Mouse (Mus musculus): ENCODE data around the gene Slc9a9. TPM values are rescaled to one million over a fixed set of nuclear protein-coding genes. Genes with fewer than 3 reads are reported as not detected.

Gene Slc9a9
- polyA plus RNA-seq, 1 experiment from 2014 or later: 6.7 TPM

DNA sequence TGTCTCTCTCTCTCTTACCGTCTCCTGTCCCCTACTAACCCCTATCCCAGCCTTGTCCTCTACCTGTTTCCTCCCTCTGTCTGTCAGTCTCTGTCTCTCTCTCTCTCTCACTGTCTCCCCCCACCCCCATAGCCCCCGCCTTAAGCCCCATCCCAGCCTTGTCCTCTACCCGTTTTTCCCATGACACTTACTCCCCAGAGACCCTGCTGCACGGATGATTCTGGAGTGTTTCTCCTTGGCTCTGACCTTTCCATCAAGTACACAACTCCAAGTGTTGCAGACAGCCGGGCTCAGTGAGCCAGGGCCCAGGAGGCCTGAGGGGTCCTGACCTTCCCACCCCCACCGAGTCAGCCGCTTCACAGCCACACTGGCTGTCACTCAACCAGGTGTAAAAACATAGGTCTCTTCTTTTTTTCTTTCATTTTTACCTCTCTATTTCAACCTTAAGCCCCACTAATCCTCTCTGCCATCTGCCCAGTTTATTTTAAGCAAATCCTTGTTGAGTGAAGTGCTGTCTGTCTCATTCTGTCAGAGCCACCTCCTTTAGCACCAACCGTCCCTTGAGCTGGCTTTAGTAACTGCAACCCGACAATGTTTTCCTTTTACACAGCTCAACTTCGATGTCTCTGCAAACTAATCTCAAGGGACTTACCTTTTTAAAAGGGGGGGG is 32.4 kb downstream of the Slc9a9 start:
- WGBS: 27% methylated on average over 10 of the region's 10 CpGs
- peak; percentile 29 for DNase-seq
- Histone ChIP-seq H3K9ac (replicated peaks; ENCODE audit: low read length) (no peak overlapping the region), H3K4me3 (replicated peaks; ENCODE audit: low read depth, low read length) (no peak overlapping the region), H3K4me2 (ENCODE audit: low read length) (no peak overlapping the region), H3K9me3 (ENCODE audit: control insufficient read depth, low read length) (no peaks in the 10 kb centered on the region), H3K36me3 (ENCODE audit: control insufficient read depth, insufficient read depth, low read length) (no peaks in the 10 kb centered on the region), H3K27ac (replicated peaks; ENCODE audit: low read depth, low read length) (0 out of 2 replicates have a peak overlapping the region, but pooled peaks have one; percentile 13), H3K27me3 (ENCODE audit: control insufficient read depth, insufficient read depth, low read length) (no peaks in the 10 kb centered on the region), H3K4me1 (ENCODE audit: control insufficient read depth, insufficient read depth, low read length) (0 out of 2 replicates have a peak, but pooled peaks cover 6% of the 10 kb centered on the region)
- ATAC-seq (ENCODE audit: low FRiP score, low TSS enrichment): peak; percentile 44; the same call in 1 of the 2 replicates

DNA sequence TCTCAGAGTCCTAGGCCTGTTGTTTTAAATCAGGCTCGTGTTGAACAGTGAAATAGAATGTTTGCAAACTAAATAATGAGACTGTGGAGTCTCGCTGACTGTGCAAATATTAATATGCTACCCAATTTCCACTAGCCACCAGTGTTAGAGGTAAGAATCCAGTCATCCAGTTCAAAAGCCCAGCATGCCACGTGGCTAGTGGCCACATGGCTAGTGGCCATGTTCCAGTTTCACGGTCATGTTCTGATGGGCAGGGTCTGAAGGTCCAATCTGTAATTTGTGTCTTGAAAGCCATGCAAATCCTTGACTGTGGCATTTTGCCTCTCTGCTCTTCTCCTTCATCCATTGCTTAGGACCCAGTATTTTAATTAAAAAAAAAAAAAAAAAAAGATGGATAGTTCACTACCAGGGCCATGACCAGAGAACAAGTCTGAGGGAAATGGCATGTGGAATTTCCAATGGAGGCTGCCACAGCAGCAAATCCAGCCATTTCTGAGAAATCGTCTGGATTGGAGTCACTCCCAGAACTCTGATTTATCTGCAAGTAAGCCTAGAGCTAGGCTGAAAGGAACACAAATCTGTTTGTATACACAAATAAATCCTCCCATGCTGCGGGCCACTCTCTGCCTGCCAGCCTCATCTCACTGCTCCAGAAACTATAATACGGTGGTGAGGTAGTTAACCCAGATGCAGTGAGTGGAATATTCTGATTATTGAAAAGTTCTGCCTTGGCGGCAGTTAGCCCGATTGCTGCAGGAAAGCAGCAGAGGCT is 35.5 kb downstream of the Slc9a9 start:
- no peak overlapping the region for H3K4me3 ChIP-seq (replicated peaks; ENCODE audit: low read depth, low read length)
- no peak for DNase-seq
- H3K9ac ChIP-seq (replicated peaks; ENCODE audit: low read length): no peak overlapping the region
- no peak for ATAC-seq (ENCODE audit: low FRiP score, low TSS enrichment)
- no peak overlapping the region for H3K4me2 ChIP-seq (ENCODE audit: low read length)
- H3K27ac ChIP-seq (replicated peaks; ENCODE audit: low read depth, low read length): no peak overlapping the region
- H3K9me3 ChIP-seq (ENCODE audit: control insufficient read depth, low read length): no peaks in the 10 kb centered on the region
- 85% methylated on average over 9 of the region's 9 CpGs for WGBS
- H3K4me1 ChIP-seq (ENCODE audit: control insufficient read depth, insufficient read depth, low read length): 0 out of 2 replicates have a peak, but pooled peaks cover 6% of the 10 kb centered on the region
- H3K27me3 ChIP-seq (ENCODE audit: control insufficient read depth, insufficient read depth, low read length): no peaks in the 10 kb centered on the region
- H3K36me3 ChIP-seq (ENCODE audit: control insufficient read depth, insufficient read depth, low read length): no peaks in the 10 kb centered on the region

DNA sequence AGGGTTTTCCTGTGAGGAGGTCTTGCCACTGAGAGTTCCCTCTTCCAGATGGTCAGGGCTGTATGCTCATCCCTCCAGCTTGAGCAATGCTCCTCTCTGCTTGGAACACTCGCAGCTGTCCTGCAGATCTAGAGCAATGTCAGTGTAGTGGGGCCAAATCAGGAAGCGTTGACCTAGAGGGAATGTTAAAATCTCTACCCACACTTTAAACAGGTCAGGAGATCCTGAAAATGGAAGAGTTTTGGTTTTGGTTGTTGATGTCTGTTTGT is 36.0 kb downstream of the Slc9a9 start:
- 91% methylated on average over 2 of the region's 2 CpGs for WGBS
- H3K27me3 ChIP-seq (ENCODE audit: control insufficient read depth, insufficient read depth, low read length): no peaks in the 10 kb centered on the region
- H3K9ac ChIP-seq (replicated peaks; ENCODE audit: low read length): no peak overlapping the region
- no peak overlapping the region for H3K27ac ChIP-seq (replicated peaks; ENCODE audit: low read depth, low read length)
- no peak for ATAC-seq (ENCODE audit: low FRiP score, low TSS enrichment)
- H3K36me3 ChIP-seq (ENCODE audit: control insufficient read depth, insufficient read depth, low read length): no peaks in the 10 kb centered on the region
- 0 out of 2 replicates have a peak, but pooled peaks cover 6% of the 10 kb centered on the region for H3K4me1 ChIP-seq (ENCODE audit: control insufficient read depth, insufficient read depth, low read length)
- DNase-seq: no peak
- H3K9me3 ChIP-seq (ENCODE audit: control insufficient read depth, low read length): no peaks in the 10 kb centered on the region
- no peak overlapping the region for H3K4me3 ChIP-seq (replicated peaks; ENCODE audit: low read depth, low read length)
- no peak overlapping the region for H3K4me2 ChIP-seq (ENCODE audit: low read length)

DNA sequence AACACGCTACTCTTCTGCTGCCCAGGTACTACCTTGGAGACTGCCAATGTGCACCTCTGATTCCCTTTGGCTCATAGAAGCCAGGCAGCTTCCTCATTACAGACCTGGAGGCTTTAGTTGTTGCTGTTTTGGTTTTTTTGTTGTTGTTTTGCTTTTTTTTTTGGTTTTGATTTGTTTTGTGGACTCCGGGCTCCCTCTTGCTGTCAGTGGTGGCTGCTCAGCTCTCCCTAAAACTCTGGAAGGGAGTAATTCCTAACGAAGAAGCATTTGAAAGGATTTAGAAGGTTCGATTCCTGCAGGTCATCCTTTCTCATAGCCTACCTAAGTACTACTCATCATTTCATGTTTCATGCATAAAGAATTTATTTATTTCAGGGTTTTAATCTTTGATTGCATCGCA is 42.4 kb downstream of the Slc9a9 start:
- H3K36me3 ChIP-seq (ENCODE audit: control insufficient read depth, insufficient read depth, low read length): no peaks in the 10 kb centered on the region
- 92% methylated on average over 5 of the region's 5 CpGs for WGBS
- no peak overlapping the region for H3K9ac ChIP-seq (replicated peaks; ENCODE audit: low read length)
- no peak overlapping the region for H3K4me3 ChIP-seq (replicated peaks; ENCODE audit: low read depth, low read length)
- no peaks in the 10 kb centered on the region for H3K4me1 ChIP-seq (ENCODE audit: control insufficient read depth, insufficient read depth, low read length)
- DNase-seq (no peak), ATAC-seq (ENCODE audit: low FRiP score, low TSS enrichment) (no peak)
- no peak overlapping the region for H3K27ac ChIP-seq (replicated peaks; ENCODE audit: low read depth, low read length)
- no peak overlapping the region for H3K4me2 ChIP-seq (ENCODE audit: low read length)
- no peaks in the 10 kb centered on the region for H3K9me3 ChIP-seq (ENCODE audit: control insufficient read depth, low read length)
- H3K27me3 ChIP-seq (ENCODE audit: control insufficient read depth, insufficient read depth, low read length): no peaks in the 10 kb centered on the region

DNA sequence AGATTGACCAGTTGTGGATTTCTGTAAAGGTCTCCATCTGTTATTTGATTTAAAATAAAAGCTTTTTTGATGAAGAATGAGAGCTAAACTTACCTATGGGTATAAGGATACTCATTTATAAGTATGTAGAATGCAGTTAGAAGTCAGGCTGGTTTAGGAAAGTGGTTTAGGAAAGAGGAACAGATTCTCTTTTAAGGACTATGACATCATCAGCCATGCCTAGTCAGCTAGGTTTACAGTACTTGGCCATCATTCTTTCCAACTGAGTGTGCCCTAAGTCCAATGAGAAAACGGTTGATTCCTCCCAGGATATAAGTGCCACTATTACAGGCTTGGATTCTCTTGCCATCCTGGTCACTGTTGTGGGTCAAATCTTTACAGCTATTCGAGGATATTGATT is 47.0 kb downstream of the Slc9a9 start:
- Histone ChIP-seq H3K9ac (replicated peaks; ENCODE audit: low read length) (no peak overlapping the region), H3K27me3 (ENCODE audit: control insufficient read depth, insufficient read depth, low read length) (no peaks in the 10 kb centered on the region), H3K9me3 (ENCODE audit: control insufficient read depth, low read length) (no peaks in the 10 kb centered on the region), H3K4me1 (ENCODE audit: control insufficient read depth, insufficient read depth, low read length) (no peaks in the 10 kb centered on the region), H3K36me3 (ENCODE audit: control insufficient read depth, insufficient read depth, low read length) (no peaks in the 10 kb centered on the region), H3K4me3 (replicated peaks; ENCODE audit: low read depth, low read length) (no peak overlapping the region), H3K27ac (replicated peaks; ENCODE audit: low read depth, low read length) (no peak overlapping the region), H3K4me2 (ENCODE audit: low read length) (no peak overlapping the region)
- WGBS: 89% methylated on average over 2 of the region's 2 CpGs
- DNase-seq: no peak
- ATAC-seq (ENCODE audit: low FRiP score, low TSS enrichment): no peak

DNA sequence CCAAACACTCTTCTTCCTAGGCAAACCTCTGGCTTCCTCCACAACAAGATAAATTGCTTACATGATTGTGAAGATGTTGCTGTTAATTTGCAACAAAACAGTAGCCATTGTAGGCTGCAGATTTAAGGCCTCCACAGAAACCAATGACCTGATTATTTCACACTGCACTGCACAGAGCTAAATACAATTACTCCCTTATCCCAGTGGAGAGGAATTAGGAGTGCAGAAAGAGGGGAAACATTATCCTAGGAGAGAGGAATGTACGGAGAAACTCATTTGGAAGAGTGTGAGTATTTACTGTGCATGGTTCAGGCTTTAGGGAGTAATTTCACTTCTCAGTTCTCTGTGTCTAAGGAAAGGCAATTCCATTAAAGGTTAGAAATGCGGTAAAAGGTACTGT is 53.9 kb downstream of the Slc9a9 start:
- Histone ChIP-seq H3K4me1 (ENCODE audit: control insufficient read depth, insufficient read depth, low read length) (no peaks in the 10 kb centered on the region), H3K27ac (replicated peaks; ENCODE audit: low read depth, low read length) (no peak overlapping the region), H3K9ac (replicated peaks; ENCODE audit: low read length) (no peak overlapping the region), H3K4me3 (replicated peaks; ENCODE audit: low read depth, low read length) (no peak overlapping the region), H3K9me3 (ENCODE audit: control insufficient read depth, low read length) (no peaks in the 10 kb centered on the region), H3K4me2 (ENCODE audit: low read length) (no peak overlapping the region), H3K27me3 (ENCODE audit: control insufficient read depth, insufficient read depth, low read length) (no peaks in the 10 kb centered on the region), H3K36me3 (ENCODE audit: control insufficient read depth, insufficient read depth, low read length) (no peaks in the 10 kb centered on the region)
- DNase-seq: no peak
- ATAC-seq (ENCODE audit: low FRiP score, low TSS enrichment): no peak
- 64% methylated on average over 2 of the region's 2 CpGs for WGBS

DNA sequence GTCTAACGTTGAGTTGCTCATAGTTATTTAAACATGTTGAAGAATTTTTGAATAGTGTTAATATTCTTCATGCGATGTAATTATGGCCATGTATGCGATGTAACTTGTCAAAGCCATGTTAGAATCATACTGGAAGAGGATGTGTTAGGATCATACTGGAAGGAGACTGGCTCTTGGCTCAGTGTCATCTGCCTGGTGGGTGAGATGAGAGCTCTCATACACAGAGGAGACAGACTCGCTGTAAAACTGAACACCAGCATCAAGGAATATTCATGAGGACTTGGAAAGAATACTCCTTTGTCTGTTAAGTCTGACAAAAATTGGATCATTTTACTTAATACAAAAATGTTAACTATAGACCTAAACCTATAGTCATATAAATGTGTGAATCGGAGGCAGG is 55.4 kb downstream of the Slc9a9 start:
- Histone ChIP-seq H3K4me2 (ENCODE audit: low read length) (no peak overlapping the region), H3K4me3 (replicated peaks; ENCODE audit: low read depth, low read length) (no peak overlapping the region)
- 85% methylated on average over 5 of the region's 5 CpGs for WGBS

DNA sequence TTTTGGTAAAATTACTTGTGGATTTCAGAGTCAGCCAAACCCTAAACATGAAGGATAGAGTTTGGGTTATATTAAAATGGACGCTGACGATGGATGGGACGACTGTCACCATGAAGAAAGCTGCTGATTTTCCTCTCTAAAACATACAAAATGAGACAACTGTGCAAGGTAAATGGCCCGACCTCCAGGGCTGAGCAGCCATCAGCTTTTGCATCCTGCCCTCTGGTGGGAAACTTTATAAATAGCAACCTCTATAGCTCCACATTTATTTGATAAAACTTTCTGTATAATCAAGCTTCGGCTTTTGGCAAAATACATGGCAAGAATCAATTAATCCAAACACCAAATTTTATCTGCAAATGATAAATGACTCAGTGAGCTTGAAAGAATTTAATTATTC is 57.7 kb downstream of the Slc9a9 start:
- Histone ChIP-seq H3K27ac (replicated peaks; ENCODE audit: low read depth, low read length) (no peak overlapping the region), H3K9me3 (ENCODE audit: control insufficient read depth, low read length) (no peaks in the 10 kb centered on the region), H3K9ac (replicated peaks; ENCODE audit: low read length) (no peak overlapping the region), H3K27me3 (ENCODE audit: control insufficient read depth, insufficient read depth, low read length) (no peaks in the 10 kb centered on the region), H3K4me2 (ENCODE audit: low read length) (no peak overlapping the region), H3K4me1 (ENCODE audit: control insufficient read depth, insufficient read depth, low read length) (no peaks in the 10 kb centered on the region), H3K4me3 (replicated peaks; ENCODE audit: low read depth, low read length) (no peak overlapping the region), H3K36me3 (ENCODE audit: control insufficient read depth, insufficient read depth, low read length) (no peaks in the 10 kb centered on the region)
- ATAC-seq (ENCODE audit: low FRiP score, low TSS enrichment) (no peak; the same call in 1 of the 2 replicates), DNase-seq (peak; percentile 84)
- WGBS: 46% methylated on average over 5 of the region's 5 CpGs

More for the DNA sequence above, 55.4 kb downstream of the Slc9a9 start:
- DNase-seq (no peak), ATAC-seq (ENCODE audit: low FRiP score, low TSS enrichment) (no peak)
- Histone ChIP-seq H3K9me3 (ENCODE audit: control insufficient read depth, low read length) (no peaks in the 10 kb centered on the region), H3K36me3 (ENCODE audit: control insufficient read depth, insufficient read depth, low read length) (no peaks in the 10 kb centered on the region), H3K27ac (replicated peaks; ENCODE audit: low read depth, low read length) (no peak overlapping the region), H3K27me3 (ENCODE audit: control insufficient read depth, insufficient read depth, low read length) (no peaks in the 10 kb centered on the region), H3K9ac (replicated peaks; ENCODE audit: low read length) (no peak overlapping the region), H3K4me1 (ENCODE audit: control insufficient read depth, insufficient read depth, low read length) (no peaks in the 10 kb centered on the region)

DNA sequence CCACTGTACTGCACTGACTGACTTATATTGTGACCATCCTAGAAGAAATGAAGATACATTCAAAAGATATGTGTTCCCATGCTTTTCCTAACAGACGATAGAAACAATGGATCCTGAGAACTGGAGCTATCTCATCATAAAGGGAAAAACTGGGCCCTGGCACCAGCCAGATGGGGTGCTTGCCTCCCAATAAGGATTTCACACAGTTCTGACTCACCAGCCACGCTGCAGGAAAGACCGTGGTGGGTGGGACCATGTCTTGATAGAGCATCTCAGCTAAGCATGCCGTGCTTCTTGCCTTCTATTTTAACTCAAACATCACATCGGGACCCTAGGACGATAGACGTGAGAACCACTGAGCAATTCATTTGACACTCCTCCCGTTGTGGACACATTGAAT is 60.7 kb downstream of the Slc9a9 start:
- H3K9ac ChIP-seq (replicated peaks; ENCODE audit: low read length): no peak overlapping the region
- H3K27me3 ChIP-seq (ENCODE audit: control insufficient read depth, insufficient read depth, low read length): no peaks in the 10 kb centered on the region
- H3K4me3 ChIP-seq (replicated peaks; ENCODE audit: low read depth, low read length): no peak overlapping the region
- no peaks in the 10 kb centered on the region for H3K36me3 ChIP-seq (ENCODE audit: control insufficient read depth, insufficient read depth, low read length)
- no peak overlapping the region for H3K4me2 ChIP-seq (ENCODE audit: low read length)
- no peaks in the 10 kb centered on the region for H3K4me1 ChIP-seq (ENCODE audit: control insufficient read depth, insufficient read depth, low read length)
- H3K27ac ChIP-seq (replicated peaks; ENCODE audit: low read depth, low read length): no peak overlapping the region
- ATAC-seq (ENCODE audit: low FRiP score, low TSS enrichment): no peak
- 93% methylated on average over 8 of the region's 8 CpGs for WGBS
- no peaks in the 10 kb centered on the region for H3K9me3 ChIP-seq (ENCODE audit: control insufficient read depth, low read length)
- no peak for DNase-seq

Data from midbrain, embryonic 14.5 days (tissue).